Mouse (Mus musculus) kidney, embryonic 15.5 days (tissue): ENCODE measurements around the gene Scfd2. TPM values are rescaled to one million over a fixed set of nuclear protein-coding genes. Genes with fewer than 3 reads are reported as not detected.

Source experiments
- ATAC-seq: fragments of 200-750 bp; cut with Nextera tagmentation; replicated peaks from 2 replicates; pipeline ENCODE4 v1.8.0; 2017; ENCODE audit warnings: moderate TSS enrichment; ENCODE audit not compliant: low FRiP score
- H3K27ac ChIP-seq: fragments of 300-500 bp; sonication (generic); 2 replicates; pipeline ENCODE4 v1.5.1; 2015; ENCODE audit warnings: mild to moderate bottlenecking, inconsistent platforms
- H3K27me3 ChIP-seq: fragments of 300-500 bp; sonication (generic); 2 replicates; pipeline ENCODE4 v1.6.1; 2015; ENCODE audit warnings: inconsistent platforms
- H3K36me3 ChIP-seq: fragments of 300-500 bp; sonication (generic); 2 replicates; pipeline ENCODE4 v1.6.1; 2015; ENCODE audit warnings: inconsistent platforms
- H3K4me1 ChIP-seq: fragments of 300-500 bp; sonication (generic); 2 replicates; pipeline ENCODE4 v1.6.1; 2015; ENCODE audit warnings: inconsistent platforms
- H3K4me2 ChIP-seq: fragments of 300-500 bp; sonication (generic); 2 replicates; pipeline ENCODE4 v1.6.1; 2015; ENCODE audit warnings: moderate library complexity, mild to moderate bottlenecking, inconsistent platforms
- H3K4me3 ChIP-seq: fragments of 300-500 bp; sonication (generic); replicated peaks from 2 replicates; pipeline ENCODE4 v1.5.1; 2015; ENCODE audit warnings: mild to moderate bottlenecking, inconsistent platforms
- H3K9ac ChIP-seq: fragments of 300-500 bp; sonication (generic); 2 replicates; pipeline ENCODE4 v1.6.1; 2015; ENCODE audit warnings: mild to moderate bottlenecking, inconsistent platforms
- H3K9me3 ChIP-seq: fragments of 300-500 bp; sonication (generic); replicated peaks from 2 replicates; pipeline ENCODE4 v1.6.1; 2016; ENCODE audit warnings: inconsistent platforms
- whole genome bisulfite sequencing: fragments of 180-500 bp; shearing (Covaris S2); methylation state at CpG from one replicate; pipeline ENCODE4 v1.1.7; 2015; ENCODE audit warnings: mixed read lengths; 5-methylcytosine and 5-hydroxymethylcytosine counted together
- polyA plus RNA-seq: library from polyadenylated mRNA; unstranded; fragments of >200 nt; fragmentation: Nextera tagmentation; extraction: Ambion mirVana; gene quantifications from 2 replicates; pipeline ENCODE4 v1.2.1, GENCODE M21; 2015

Scfd2 gene
- polyA plus RNA-seq, 1 experiment from 2014 or later, result 18.3 TPM

DNA sequence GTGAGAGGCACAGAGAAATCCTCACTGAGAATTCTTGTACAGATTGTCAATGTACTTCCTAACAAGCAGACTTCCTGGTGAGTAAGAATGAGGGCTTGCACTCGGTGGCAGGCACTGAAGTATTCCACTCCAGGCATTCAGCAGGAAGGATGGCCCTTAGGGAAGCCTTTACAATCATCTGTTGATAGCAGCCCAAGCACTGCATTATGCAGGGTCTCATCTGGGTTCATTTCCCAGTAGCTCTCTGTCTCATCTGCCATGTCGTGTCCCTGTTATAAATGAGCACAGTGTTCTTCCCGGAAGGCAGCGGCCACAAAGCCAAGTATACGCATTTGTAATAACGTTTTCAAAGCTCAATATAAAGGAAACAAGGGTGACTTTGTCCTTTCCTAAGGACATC, 48.9 kb downstream of the Scfd2 start:
- no peak overlapping the region for H3K27ac ChIP-seq
- H3K9me3 ChIP-seq, result no peaks in the 10 kb centered on the region
- no peaks in the 10 kb centered on the region for H3K27me3 ChIP-seq
- peaks cover 11% of the 10 kb centered on the region; the same call in 1 of the 2 replicates for H3K4me1 ChIP-seq
- ATAC-seq, result no peak
- WGBS, result 79% methylated on average over 6 of the region's 6 CpGs
- H3K9ac ChIP-seq, result no peak overlapping the region
- no peak overlapping the region for H3K4me3 ChIP-seq
- H3K36me3 ChIP-seq, result no peaks in the 10 kb centered on the region
- H3K4me2 ChIP-seq, result no peak overlapping the region

DNA sequence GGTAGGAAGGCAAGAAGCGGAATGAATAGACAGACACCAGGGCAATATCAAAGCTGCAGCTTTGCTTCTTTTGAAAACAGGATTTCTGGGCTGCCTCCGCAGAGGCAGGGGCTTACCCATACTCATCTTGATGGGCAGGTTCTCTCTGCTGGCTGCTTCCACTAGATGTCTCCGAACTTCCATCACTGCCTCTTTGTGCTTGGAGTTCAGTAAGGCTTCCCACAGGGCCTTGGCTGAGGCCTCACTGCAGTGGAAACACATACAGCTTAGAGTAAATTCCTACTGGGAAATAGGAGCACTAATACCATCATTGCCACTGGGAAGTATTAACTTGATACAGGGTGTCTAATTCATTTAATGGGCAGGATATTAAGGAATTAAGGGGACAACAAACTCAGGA, 49.5 kb downstream of the Scfd2 start:
- no peak for ATAC-seq
- Histone ChIP-seq H3K27ac (no peak overlapping the region), H3K9ac (no peak overlapping the region), H3K36me3 (no peaks in the 10 kb centered on the region), H3K4me1 (peaks cover 11% of the 10 kb centered on the region; the same call in 1 of the 2 replicates), H3K27me3 (no peaks in the 10 kb centered on the region), H3K9me3 (no peaks in the 10 kb centered on the region), H3K4me3 (no peak overlapping the region), H3K4me2 (no peak overlapping the region)
- WGBS, result 71% methylated on average over 3 of the region's 3 CpGs

DNA sequence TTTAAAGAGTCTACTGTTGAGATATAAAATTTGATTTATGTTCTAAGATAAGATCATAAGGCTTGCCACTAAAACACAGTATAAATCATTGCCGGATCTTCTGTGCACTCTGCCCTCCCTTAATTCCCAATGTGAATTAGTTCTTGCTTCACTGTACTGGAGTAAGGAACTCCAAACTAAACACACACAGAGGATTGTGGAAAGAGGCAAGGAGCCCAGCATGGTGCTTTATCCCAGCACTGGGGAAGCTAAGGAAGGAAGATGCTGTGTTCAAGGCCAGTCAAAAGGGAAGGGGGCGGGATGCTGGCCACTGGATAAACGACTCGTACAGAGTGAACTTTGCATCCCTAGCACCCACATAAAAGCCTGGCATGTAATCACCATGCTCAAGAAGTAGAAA, 51.1 kb downstream of the Scfd2 start:
- Histone ChIP-seq H3K4me2 (no peak overlapping the region), H3K27ac (peak overlapping the region; percentile 7; the same call in 1 of the 2 replicates), H3K27me3 (no peaks in the 10 kb centered on the region), H3K36me3 (no peaks in the 10 kb centered on the region), H3K4me1 (peaks cover 11% of the 10 kb centered on the region; the same call in 1 of the 2 replicates), H3K4me3 (no peak overlapping the region), H3K9me3 (no peaks in the 10 kb centered on the region), H3K9ac (no peak overlapping the region)
- ATAC-seq, result 0 out of 2 replicates have a peak, but pooled peaks have one; percentile 15
- 63% methylated on average over 4 of the region's 4 CpGs for WGBS

- Histone ChIP-seq H3K27me3 (no peaks in the 10 kb centered on the region), H3K9me3 (no peaks in the 10 kb centered on the region), H3K27ac (peak overlapping the region; percentile 56; the same call in 1 of the 2 replicates), H3K4me1 (peaks cover 11% of the 10 kb centered on the region; the same call in 1 of the 2 replicates), H3K9ac (no peak overlapping the region), H3K36me3 (no peaks in the 10 kb centered on the region), H3K4me2 (no peak overlapping the region), H3K4me3 (no peak overlapping the region)
- 69% methylated on average over 4 of the region's 4 CpGs for WGBS
- ATAC-seq, result no peak
Measured at GRCm38 (mm10) chr5:74479947-74480346, 51.6 kb downstream of the Scfd2 start.

DNA sequence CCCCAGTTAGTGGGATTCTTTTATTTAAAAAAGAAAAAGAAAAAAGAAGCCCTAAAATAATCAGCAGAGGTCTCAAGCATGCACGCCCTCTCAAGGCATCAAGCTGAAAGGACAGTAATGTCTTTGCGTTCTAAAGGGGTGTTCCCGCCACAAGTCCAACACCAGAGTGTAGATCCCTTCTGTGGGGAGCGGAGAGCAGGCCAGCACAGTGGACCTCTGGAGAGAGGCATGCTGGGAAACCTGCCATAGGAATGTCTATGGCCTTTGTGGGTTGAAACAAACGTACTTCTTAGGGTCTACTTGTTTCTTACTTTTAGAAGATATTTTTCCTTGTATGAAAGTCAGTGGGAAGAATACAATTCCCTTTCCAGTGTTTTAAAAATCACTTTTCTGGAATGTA, 52.4 kb downstream of the Scfd2 start:
- Histone ChIP-seq H3K27me3 (no peaks in the 10 kb centered on the region), H3K27ac (0 out of 2 replicates have a peak overlapping the region, but pooled peaks have one; percentile 18), H3K4me1 (peaks cover 11% of the 10 kb centered on the region; the same call in 1 of the 2 replicates), H3K4me3 (no peak overlapping the region), H3K4me2 (no peak overlapping the region), H3K36me3 (no peaks in the 10 kb centered on the region), H3K9me3 (no peaks in the 10 kb centered on the region), H3K9ac (no peak overlapping the region)
- WGBS, result 77% methylated on average over 5 of the region's 5 CpGs
- ATAC-seq, result no peak

DNA sequence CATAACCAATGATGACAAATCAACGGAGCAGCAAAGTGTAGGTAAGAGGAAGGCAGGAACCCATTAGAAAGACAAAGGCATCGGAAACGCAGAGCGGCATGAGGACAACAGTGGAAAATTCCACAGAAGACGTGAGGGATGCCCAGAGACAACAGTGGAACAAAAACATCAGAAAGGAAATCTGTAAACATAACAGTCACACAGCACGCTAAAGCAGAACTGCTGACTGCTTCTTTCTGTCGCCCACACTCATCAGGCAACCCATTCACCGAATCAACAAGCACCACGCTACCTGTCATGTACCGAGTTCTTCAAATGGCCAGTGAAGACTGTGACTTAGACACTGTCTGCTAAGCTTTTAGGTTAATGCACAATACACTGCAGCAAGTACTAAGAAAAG, 55.0 kb downstream of the Scfd2 start:
- WGBS, result 86% methylated on average over 10 of the region's 10 CpGs

GRCm38 (mm10) chr5:74473117-74473516, 58.4 kb downstream of the Scfd2 start:
- Histone ChIP-seq H3K4me2 (no peak overlapping the region), H3K4me3 (no peak overlapping the region), H3K36me3 (no peaks in the 10 kb centered on the region), H3K9me3 (no peaks in the 10 kb centered on the region), H3K4me1 (peaks cover 5% of the 10 kb centered on the region; the same call in 1 of the 2 replicates), H3K9ac (no peak overlapping the region), H3K27me3 (no peaks in the 10 kb centered on the region), H3K27ac (no peak overlapping the region)
- WGBS, result 85% methylated on average over 11 of the region's 11 CpGs
- no peak for ATAC-seq

More for the DNA sequence above, 55.0 kb downstream of the Scfd2 start:
- no peak overlapping the region for H3K9ac ChIP-seq
- no peak overlapping the region for H3K4me3 ChIP-seq
- H3K27me3 ChIP-seq, result no peaks in the 10 kb centered on the region
- H3K9me3 ChIP-seq, result no peaks in the 10 kb centered on the region
- H3K4me2 ChIP-seq, result no peak overlapping the region
- peaks cover 11% of the 10 kb centered on the region; the same call in 1 of the 2 replicates for H3K4me1 ChIP-seq
- no peak for ATAC-seq
- H3K36me3 ChIP-seq, result no peaks in the 10 kb centered on the region
- H3K27ac ChIP-seq, result no peak overlapping the region

GRCm38 (mm10) chr5:74470819-74471218, 60.7 kb downstream of the Scfd2 start:
- Histone ChIP-seq H3K4me1 (peaks cover 5% of the 10 kb centered on the region; the same call in 1 of the 2 replicates), H3K27me3 (no peaks in the 10 kb centered on the region), H3K4me3 (no peak overlapping the region), H3K9me3 (no peaks in the 10 kb centered on the region), H3K36me3 (no peaks in the 10 kb centered on the region), H3K9ac (no peak overlapping the region), H3K27ac (peak overlapping the region; percentile 52; the same call in 1 of the 2 replicates), H3K4me2 (no peak overlapping the region)
- ATAC-seq, result no peak
- WGBS, result 69% methylated on average over 3 of the region's 3 CpGs

GRCm38 (mm10) chr5:74469620-74470019, 61.9 kb downstream of the Scfd2 start:
- ATAC-seq, result peak; percentile 71; the same call in 1 of the 2 replicates
- WGBS, result 19% methylated on average over 1 of the region's 1 CpGs
- H3K27ac ChIP-seq, result peak overlapping the region; percentile 52

GRCm38 (mm10) chr5:74467753-74468152, 63.8 kb downstream of the Scfd2 start:
- Histone ChIP-seq H3K27ac (no peak overlapping the region), H3K4me1 (peaks cover 5% of the 10 kb centered on the region; the same call in 1 of the 2 replicates), H3K4me3 (no peak overlapping the region), H3K36me3 (no peaks in the 10 kb centered on the region), H3K9ac (no peak overlapping the region), H3K4me2 (no peak overlapping the region), H3K27me3 (no peaks in the 10 kb centered on the region), H3K9me3 (no peaks in the 10 kb centered on the region)
- 28% methylated on average over 3 of the region's 3 CpGs for whole genome bisulfite sequencing
- no peak for ATAC-seq

More at GRCm38 (mm10) chr5:74469620-74470019, 61.9 kb downstream of the Scfd2 start:
- Histone ChIP-seq H3K27me3 (no peaks in the 10 kb centered on the region), H3K9me3 (no peaks in the 10 kb centered on the region), H3K4me1 (peaks cover 5% of the 10 kb centered on the region; the same call in 1 of the 2 replicates), H3K4me3 (no peak overlapping the region), H3K36me3 (no peaks in the 10 kb centered on the region), H3K9ac (no peak overlapping the region), H3K4me2 (no peak overlapping the region)

- no peak overlapping the region for H3K4me3 ChIP-seq
- 62% methylated on average over 2 of the region's 2 CpGs for WGBS
- no peak for ATAC-seq
Measured at GRCm38 (mm10) chr5:74456759-74457158, 74.8 kb downstream of the Scfd2 start.

GRCm38 (mm10) chr5:74455510-74456269, 75.9 kb downstream of the Scfd2 start:
- WGBS, result 77% methylated on average over 6 of the region's 6 CpGs
- no peak overlapping the region for H3K4me3 ChIP-seq
- no peaks in the 10 kb centered on the region for H3K27me3 ChIP-seq
- H3K36me3 ChIP-seq, result no peaks in the 10 kb centered on the region
- peak overlapping the region; percentile 72; the same call in 1 of the 2 replicates for H3K27ac ChIP-seq
- ATAC-seq, result peak; percentile 82
- H3K9ac ChIP-seq, result no peak overlapping the region
- H3K9me3 ChIP-seq, result no peaks in the 10 kb centered on the region
- H3K4me2 ChIP-seq, result no peak overlapping the region
- H3K4me1 ChIP-seq, result 0 out of 2 replicates have a peak, but pooled peaks cover 4% of the 10 kb centered on the region

More at GRCm38 (mm10) chr5:74456759-74457158, 74.8 kb downstream of the Scfd2 start:
- Histone ChIP-seq H3K9ac (no peak overlapping the region), H3K36me3 (no peaks in the 10 kb centered on the region), H3K27ac (peak overlapping the region; percentile 39; the same call in 1 of the 2 replicates), H3K4me2 (no peak overlapping the region), H3K4me1 (0 out of 2 replicates have a peak, but pooled peaks cover 4% of the 10 kb centered on the region), H3K9me3 (no peaks in the 10 kb centered on the region), H3K27me3 (no peaks in the 10 kb centered on the region)
